Mouse (Mus musculus) embryonic facial prominence, embryonic 15.5 days (tissue): ENCODE data around the gene Capn5. TPM values are rescaled to one million over a fixed set of nuclear protein-coding genes. Genes with fewer than 3 reads are reported as not detected.
A peak's percentile ranks its signal among the peaks of the same experiment; 100 is the strongest.

Experiments used
- ATAC-seq: fragments of 200-750 bp; cut with Nextera tagmentation; 2 replicates; pipeline ENCODE4 v1.8.0; 2017; ENCODE audit warnings: low read depth, moderate TSS enrichment; ENCODE audit not compliant: insufficient number of reproducible peaks, low FRiP score, low TSS enrichment
- H3K27ac ChIP-seq: fragments of 300-500 bp; sonication (generic); replicated peaks from 2 replicates; pipeline ENCODE4 v1.5.1; 2015; ENCODE audit warnings: mild to moderate bottlenecking, inconsistent platforms
- H3K27me3 ChIP-seq: fragments of 300-500 bp; sonication (generic); 2 replicates; pipeline ENCODE4 v1.6.1; 2015; ENCODE audit warnings: inconsistent platforms
- H3K36me3 ChIP-seq: fragments of 300-500 bp; sonication (generic); 2 replicates; pipeline ENCODE4 v1.6.1; 2015; ENCODE audit warnings: mild to moderate bottlenecking, inconsistent platforms
- H3K4me1 ChIP-seq: fragments of 300-500 bp; sonication (generic); 2 replicates; pipeline ENCODE4 v1.6.1; 2015; ENCODE audit warnings: inconsistent platforms
- H3K4me2 ChIP-seq: fragments of 300-500 bp; sonication (generic); replicated peaks from 2 replicates; pipeline ENCODE4 v1.6.1; 2015; ENCODE audit warnings: mild to moderate bottlenecking, inconsistent platforms
- H3K4me3 ChIP-seq: fragments of 300-500 bp; sonication (generic); replicated peaks from 2 replicates; pipeline ENCODE4 v1.5.1; 2015; ENCODE audit warnings: mild to moderate bottlenecking, inconsistent platforms
- H3K9ac ChIP-seq: fragments of 300-500 bp; sonication (generic); 2 replicates; pipeline ENCODE4 v1.6.1; 2015; ENCODE audit warnings: inconsistent platforms
- H3K9me3 ChIP-seq: fragments of 300-500 bp; sonication (generic); replicated peaks from 2 replicates; pipeline ENCODE4 v1.6.1; 2016; ENCODE audit warnings: inconsistent platforms
- WGBS: fragments of 180-500 bp; shearing (Covaris S2); methylation state at CpG from one replicate; pipeline ENCODE4 v1.1.7; 2015; 5-methylcytosine and 5-hydroxymethylcytosine counted together
- polyA plus RNA-seq: library from polyadenylated mRNA; unstranded; fragments of >200 nt; fragmentation: Nextera tagmentation; extraction: Ambion mirVana; gene quantifications from 2 replicates; pipeline ENCODE4 v1.2.1, GENCODE M21; 2015

Gene Capn5
- polyA plus RNA-seq, 1 experiment from 2014 or later, result 11.2 TPM

GRCm38 (mm10) chr7:98158481-98158880 is 19.6 kb downstream of the Capn5 start:
- ATAC-seq, result no peak
- H3K36me3 ChIP-seq, result 0 out of 2 replicates have a peak, but pooled peaks cover 4% of the 10 kb centered on the region
- peak overlapping the region; percentile 71 for H3K27ac ChIP-seq
- H3K27me3 ChIP-seq, result no peaks in the 10 kb centered on the region
- H3K4me2 ChIP-seq, result 0 out of 2 replicates have a peak overlapping the region, but pooled peaks have one; percentile 15
- WGBS, result 47% methylated on average over 8 of the region's 8 CpGs
- no peaks in the 10 kb centered on the region for H3K9me3 ChIP-seq
- no peak overlapping the region for H3K4me3 ChIP-seq
- H3K9ac ChIP-seq, result no peak overlapping the region
- peaks cover 51% of the 10 kb centered on the region for H3K4me1 ChIP-seq

DNA sequence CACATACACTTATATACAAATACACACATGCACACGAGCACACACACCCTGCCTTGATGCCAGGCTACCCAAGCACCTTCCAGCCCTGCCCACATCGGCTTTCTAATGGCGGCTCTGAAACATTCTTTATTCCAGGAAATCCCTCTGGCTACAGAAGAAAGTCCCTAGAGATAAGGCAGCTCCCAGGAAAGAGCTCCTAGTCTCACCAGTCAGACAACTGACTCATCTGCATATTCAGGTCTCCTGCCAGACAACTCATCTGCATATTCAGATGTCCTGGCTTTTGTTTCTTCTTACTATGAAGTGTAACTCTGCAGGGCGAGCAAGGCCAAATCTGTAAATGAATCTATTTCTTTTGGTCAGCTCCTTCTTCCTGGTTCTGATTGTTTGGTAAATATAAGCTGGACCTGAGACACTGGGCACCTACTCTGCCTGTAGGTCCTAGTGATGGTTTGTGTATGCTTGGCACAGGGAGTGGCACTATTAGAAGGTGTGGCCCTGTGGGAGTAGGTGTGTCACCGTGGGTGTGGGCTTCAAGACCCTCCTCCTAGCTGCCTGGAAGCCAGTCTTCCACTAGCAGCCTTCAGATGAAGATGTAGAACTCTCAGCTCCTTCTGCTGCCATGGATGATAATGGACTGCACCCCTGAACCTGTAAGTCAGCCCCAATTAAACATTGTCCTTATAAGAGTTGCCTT is 20.3 kb downstream of the Capn5 start:
- H3K4me2 ChIP-seq, result 0 out of 2 replicates have a peak overlapping the region, but pooled peaks have one; percentile 15
- WGBS, result 52% methylated on average over 5 of the region's 5 CpGs
- H3K27me3 ChIP-seq, result no peaks in the 10 kb centered on the region
- no peak overlapping the region for H3K4me3 ChIP-seq
- 0 out of 2 replicates have a peak, but pooled peaks cover 4% of the 10 kb centered on the region for H3K36me3 ChIP-seq
- no peak for ATAC-seq
- peak overlapping the region; percentile 71 for H3K27ac ChIP-seq
- no peaks in the 10 kb centered on the region for H3K9me3 ChIP-seq
- peaks cover 51% of the 10 kb centered on the region for H3K4me1 ChIP-seq
- no peak overlapping the region for H3K9ac ChIP-seq

GRCm38 (mm10) chr7:98156280-98156665 is 21.8 kb downstream of the Capn5 start:
- Histone ChIP-seq H3K4me2 (no peak overlapping the region), H3K36me3 (0 out of 2 replicates have a peak, but pooled peaks cover 4% of the 10 kb centered on the region), H3K4me1 (peaks cover 62% of the 10 kb centered on the region), H3K9ac (no peak overlapping the region), H3K4me3 (no peak overlapping the region), H3K27ac (no peak overlapping the region), H3K9me3 (no peaks in the 10 kb centered on the region), H3K27me3 (no peaks in the 10 kb centered on the region)
- 58% methylated on average over 3 of the region's 3 CpGs for WGBS
- ATAC-seq, result no peak

- no peak for ATAC-seq
- Histone ChIP-seq H3K27ac (no peak overlapping the region), H3K9me3 (no peaks in the 10 kb centered on the region), H3K36me3 (0 out of 2 replicates have a peak, but pooled peaks cover 1% of the 10 kb centered on the region), H3K4me3 (no peak overlapping the region), H3K9ac (no peak overlapping the region), H3K27me3 (no peaks in the 10 kb centered on the region), H3K4me1 (peaks cover 56% of the 10 kb centered on the region), H3K4me2 (no peak overlapping the region)
- WGBS, result 37% methylated on average over 7 of the region's 8 CpGs
Observed at GRCm38 (mm10) chr7:98155546-98156279, 22.4 kb downstream of the Capn5 start.

DNA sequence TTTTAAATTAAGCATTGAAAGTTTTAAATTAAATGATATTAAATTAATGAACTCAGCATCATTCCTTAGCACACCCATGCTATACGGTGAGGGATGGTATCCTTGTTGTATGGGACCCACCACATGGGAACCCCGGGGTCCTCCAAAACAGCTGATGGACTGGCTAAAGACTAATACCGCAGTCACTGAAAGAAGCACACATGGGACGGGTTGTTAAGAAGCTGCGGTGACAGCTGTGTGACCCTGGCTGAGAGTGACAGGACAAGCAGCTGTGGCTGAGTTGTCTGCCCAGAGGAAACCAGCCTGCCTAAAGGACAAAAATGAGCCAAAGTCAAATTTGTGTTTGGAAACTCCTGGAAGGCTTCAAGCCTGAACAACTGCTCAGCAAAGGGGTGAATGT is 24.2 kb downstream of the Capn5 start:
- Histone ChIP-seq H3K9ac (no peak overlapping the region), H3K4me1 (peaks cover 38% of the 10 kb centered on the region), H3K4me3 (no peak overlapping the region), H3K27me3 (no peaks in the 10 kb centered on the region), H3K4me2 (no peak overlapping the region), H3K9me3 (no peaks in the 10 kb centered on the region), H3K36me3 (no peaks in the 10 kb centered on the region), H3K27ac (no peak overlapping the region)
- WGBS, result 73% methylated on average over 5 of the region's 5 CpGs
- no peak for ATAC-seq

- 33% methylated on average over 3 of the region's 3 CpGs for WGBS
- H3K4me2 ChIP-seq, result no peak overlapping the region
- H3K9me3 ChIP-seq, result no peaks in the 10 kb centered on the region
- H3K4me3 ChIP-seq, result no peak overlapping the region
- no peak for ATAC-seq
- H3K4me1 ChIP-seq, result peaks cover 32% of the 10 kb centered on the region
- no peaks in the 10 kb centered on the region for H3K27me3 ChIP-seq
- H3K36me3 ChIP-seq, result no peaks in the 10 kb centered on the region
- no peak overlapping the region for H3K9ac ChIP-seq
- H3K27ac ChIP-seq, result no peak overlapping the region
Observed at GRCm38 (mm10) chr7:98153345-98153744, 24.7 kb downstream of the Capn5 start.

DNA sequence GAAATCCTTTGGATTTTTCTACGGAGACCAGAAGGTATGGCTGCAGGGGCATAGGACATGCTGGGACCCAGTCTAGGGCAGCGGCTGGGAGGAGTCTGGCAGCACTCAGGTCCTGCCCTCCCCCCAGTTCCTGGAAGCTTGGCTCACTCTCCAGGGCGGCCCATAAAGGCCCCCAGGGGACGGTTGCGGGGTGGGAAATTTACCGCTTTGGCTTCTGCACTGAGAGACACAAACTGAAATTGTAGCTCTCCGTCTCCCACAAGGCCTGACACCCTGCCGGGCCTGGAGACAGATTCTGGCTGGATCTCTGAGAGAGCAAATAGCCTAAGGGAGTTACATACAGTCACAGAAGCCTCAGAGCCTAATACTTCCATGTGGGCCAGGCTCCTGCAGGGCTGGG is 25.7 kb downstream of the Capn5 start:
- Histone ChIP-seq H3K9ac (no peak overlapping the region), H3K4me3 (no peak overlapping the region), H3K27ac (no peak overlapping the region), H3K9me3 (no peaks in the 10 kb centered on the region), H3K4me1 (peaks cover 23% of the 10 kb centered on the region), H3K4me2 (no peak overlapping the region), H3K36me3 (no peaks in the 10 kb centered on the region), H3K27me3 (no peaks in the 10 kb centered on the region)
- 33% methylated on average over 8 of the region's 8 CpGs for WGBS
- no peak; the same call in 1 of the 2 replicates for ATAC-seq

DNA sequence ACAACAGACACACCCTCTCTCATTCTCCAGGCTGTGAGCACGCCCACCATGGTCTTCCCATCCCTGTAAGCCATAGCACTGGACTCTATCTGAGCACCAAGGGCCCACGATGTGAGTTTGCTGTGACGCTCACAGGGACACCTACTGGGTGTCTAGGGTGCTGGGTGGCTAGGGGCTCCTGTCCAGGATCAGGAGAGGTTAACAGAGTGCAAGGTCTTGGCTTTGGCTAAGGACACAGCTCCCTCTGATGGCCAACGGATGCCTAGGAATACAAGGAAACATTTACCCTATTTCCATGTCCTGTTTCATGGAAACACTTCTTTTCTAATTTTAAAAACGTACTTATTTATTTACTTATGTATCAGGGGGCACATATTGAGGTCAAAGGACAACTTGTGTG is 27.5 kb downstream of the Capn5 start:
- no peaks in the 10 kb centered on the region for H3K9me3 ChIP-seq
- H3K27me3 ChIP-seq, result no peaks in the 10 kb centered on the region
- H3K36me3 ChIP-seq, result no peaks in the 10 kb centered on the region
- H3K4me2 ChIP-seq, result no peak overlapping the region
- no peak overlapping the region for H3K9ac ChIP-seq
- H3K27ac ChIP-seq, result no peak overlapping the region
- WGBS, result 55% methylated on average over 5 of the region's 5 CpGs
- no peak overlapping the region for H3K4me3 ChIP-seq
- peaks cover 22% of the 10 kb centered on the region for H3K4me1 ChIP-seq
- ATAC-seq, result no peak

- Histone ChIP-seq H3K4me1 (peaks cover 19% of the 10 kb centered on the region), H3K9me3 (no peaks in the 10 kb centered on the region), H3K4me3 (no peak overlapping the region), H3K36me3 (no peaks in the 10 kb centered on the region), H3K4me2 (no peak overlapping the region), H3K27me3 (no peaks in the 10 kb centered on the region), H3K9ac (no peak overlapping the region), H3K27ac (no peak overlapping the region)
- WGBS, result 37% methylated on average over 3 of the region's 3 CpGs
- peak; percentile 20; the same call in 1 of the 2 replicates for ATAC-seq
Observed at GRCm38 (mm10) chr7:98149802-98150201, 28.3 kb downstream of the Capn5 start.

DNA sequence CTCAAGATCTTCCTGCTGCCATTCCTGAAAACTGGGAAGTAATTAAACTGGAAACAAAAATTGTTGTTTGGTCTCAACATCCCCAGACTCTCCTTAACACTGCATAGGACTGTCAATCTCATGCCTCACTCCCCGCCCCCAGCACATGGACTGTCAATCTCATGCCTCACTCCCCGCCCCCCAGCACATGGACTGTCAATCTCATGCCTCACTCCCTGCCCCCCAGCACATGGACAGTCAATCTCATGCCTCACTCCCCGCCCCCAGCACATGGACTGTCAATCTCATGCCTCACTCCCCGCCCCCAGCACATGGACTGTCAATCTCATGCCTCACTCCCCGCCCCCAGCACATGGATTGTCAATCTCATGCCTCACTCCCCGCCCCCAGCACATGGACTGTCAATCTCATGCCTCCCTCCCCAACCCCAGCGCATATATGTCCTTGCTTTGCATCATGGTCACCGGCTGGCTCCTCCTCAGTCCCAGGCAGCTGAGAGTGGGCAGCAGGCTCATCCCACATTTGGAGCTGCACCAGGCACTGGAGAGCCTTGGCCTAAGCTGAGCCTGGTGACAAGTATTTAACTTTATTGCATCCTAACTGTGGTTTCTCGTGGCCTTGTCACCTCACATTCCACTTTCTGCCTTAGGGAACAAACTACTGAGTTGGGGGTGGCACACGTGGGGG is 29.2 kb downstream of the Capn5 start:
- 65% methylated on average over 10 of the region's 10 CpGs for WGBS
- Histone ChIP-seq H3K9me3 (no peaks in the 10 kb centered on the region), H3K27me3 (no peaks in the 10 kb centered on the region), H3K4me1 (peaks cover 19% of the 10 kb centered on the region), H3K36me3 (no peaks in the 10 kb centered on the region), H3K9ac (no peak overlapping the region), H3K4me2 (no peak overlapping the region), H3K27ac (no peak overlapping the region), H3K4me3 (no peak overlapping the region)
- ATAC-seq, result no peak

- Histone ChIP-seq H3K9me3 (no peaks in the 10 kb centered on the region), H3K27ac (no peak overlapping the region), H3K9ac (no peak overlapping the region), H3K27me3 (no peaks in the 10 kb centered on the region), H3K4me1 (peaks cover 16% of the 10 kb centered on the region), H3K4me2 (no peak overlapping the region), H3K4me3 (no peak overlapping the region), H3K36me3 (no peaks in the 10 kb centered on the region)
- no peak for ATAC-seq
- WGBS, result 71% methylated on average over 8 of the region's 8 CpGs
Observed at GRCm38 (mm10) chr7:98147766-98148165, 30.3 kb downstream of the Capn5 start.
